Mouse (Mus musculus) right cerebral cortex, postnatal 4 days (tissue): ENCODE data around the gene Eif2ak4.
A peak's percentile ranks its signal among the peaks of the same experiment; 100 is the strongest.

Source experiments
- DNase-seq: peaks from one replicate; pipeline ENCODE4 v3.0.0-alpha.2; 2022

Gene Eif2ak4

GRCm38 (mm10) chr2:118388341-118389335 is at the start of gene Eif2ak4:
Gene Eif2ak4, plus strand, starts transcription at chr2:118388618.
- peak; percentile 96 for DNase-seq

GRCm38 (mm10) chr2:118341295-118341694 is 47.1 kb upstream of the Eif2ak4 start:
- DNase-seq, result no peak

GRCm38 (mm10) chr2:118343897-118344296 is 44.5 kb upstream of the Eif2ak4 start:
- no peak for DNase-seq

GRCm38 (mm10) chr2:118345535-118345934 is 42.9 kb upstream of the Eif2ak4 start:
- DNase-seq, result no peak

- DNase-seq, result no peak
Measured at GRCm38 (mm10) chr2:118353498-118353897, 34.9 kb upstream of the Eif2ak4 start.

- no peak for DNase-seq
Measured at GRCm38 (mm10) chr2:118353916-118354403, 34.5 kb upstream of the Eif2ak4 start.

- DNase-seq, result no peak
Measured at GRCm38 (mm10) chr2:118355138-118355719, 33.2 kb upstream of the Eif2ak4 start.

- no peak for DNase-seq
Measured at GRCm38 (mm10) chr2:118371841-118372240, 16.6 kb upstream of the Eif2ak4 start.

GRCm38 (mm10) chr2:118372561-118372900 is 15.9 kb upstream of the Eif2ak4 start:
- DNase-seq, result no peak

GRCm38 (mm10) chr2:118372901-118373571 is 15.4 kb upstream of the Eif2ak4 start, which contains the start of gene Gpr176:
Gene Gpr176, minus strand, starts transcription at chr2:118373419.
- peak; percentile 66 for DNase-seq

- DNase-seq, result peak; percentile 85
Measured at GRCm38 (mm10) chr2:118373572-118374279, 14.7 kb upstream of the Eif2ak4 start.

- DNase-seq, result no peak
Measured at GRCm38 (mm10) chr2:118375522-118375921, 12.9 kb upstream of the Eif2ak4 start.

- DNase-seq, result no peak
Measured at GRCm38 (mm10) chr2:118375931-118376330, 12.5 kb upstream of the Eif2ak4 start.

- DNase-seq, result no peak
Measured at GRCm38 (mm10) chr2:118379756-118380155, 8.7 kb upstream of the Eif2ak4 start.

- no peak for DNase-seq
Measured at GRCm38 (mm10) chr2:118383387-118383786, 5.0 kb upstream of the Eif2ak4 start.

- no peak for DNase-seq
Measured at GRCm38 (mm10) chr2:118389569-118389968, 1.2 kb downstream of the Eif2ak4 start.

- no peak for DNase-seq
Measured at GRCm38 (mm10) chr2:118390072-118390471, 1.7 kb downstream of the Eif2ak4 start.

- DNase-seq, result no peak
Measured at GRCm38 (mm10) chr2:118391201-118391600, 2.8 kb downstream of the Eif2ak4 start.

GRCm38 (mm10) chr2:118399751-118400150 is 11.3 kb downstream of the Eif2ak4 start:
- no peak for DNase-seq

GRCm38 (mm10) chr2:118401834-118402727 is 13.7 kb downstream of the Eif2ak4 start:
- DNase-seq, result no peak

- no peak for DNase-seq
Measured at GRCm38 (mm10) chr2:118404336-118404735, 15.9 kb downstream of the Eif2ak4 start.

- DNase-seq, result no peak
Measured at GRCm38 (mm10) chr2:118405568-118405967, 17.1 kb downstream of the Eif2ak4 start.
